ENCODE assay signal across 11 mouse cellular contexts in genomic region chr14:22759216-22759615, GRCm38 (mm10).
A peak's percentile ranks its signal among the peaks of the same experiment; 100 is the strongest.
DNase-seq lines count a peak whose midpoint lies in the region; ATAC-seq lines count a peak whose summit lies in the region.
"Had no signal": no experiment of that assay in that cellular context is flagged by ENCODE, and none has a peak within 500 bp of the region (broad histone marks: within the 10 kb centered on the region; RNA-seq: fewer than 3 reads in every experiment).

No protein-coding gene starts in this region.

- no peaks in the 10 kb centered on the region for H3K36me3 ChIP-seq in heart, embryonic 10.5 days
- no peaks in the 10 kb centered on the region for H3K36me3 ChIP-seq in kidney, embryonic 14.5 days (ENCODE audit: control insufficient read depth, insufficient read depth, low read length)
- H3K36me3 ChIP-seq: liver, embryonic 15.5 days; midbrain, embryonic 15.5 days had no signal

- H3K4me2 ChIP-seq in kidney, embryonic 14.5 days (replicated peaks; ENCODE audit: low read depth, low read length), result no peak overlapping the region
- H3K4me2 ChIP-seq: liver, embryonic 15.5 days; midbrain, embryonic 15.5 days had no signal

- H3K4me3 ChIP-seq in heart, embryonic 10.5 days, result no peak overlapping the region
- H3K4me3 ChIP-seq in kidney, embryonic 14.5 days (ENCODE audit: low read length), result no peak overlapping the region
- no peak overlapping the region for H3K4me3 ChIP-seq in brown adipose tissue, adult 24 weeks (ENCODE audit: insufficient read depth, low read depth, low read length)
- H3K4me3 ChIP-seq: liver, embryonic 15.5 days; midbrain, embryonic 15.5 days had no signal

- peaks cover 17% of the 10 kb centered on the region for H3K4me1 ChIP-seq in heart, embryonic 10.5 days
- peaks cover 16% of the 10 kb centered on the region for H3K4me1 ChIP-seq in kidney, embryonic 14.5 days (ENCODE audit: control insufficient read depth, insufficient read depth, low read length)
- H3K4me1 ChIP-seq in brown adipose tissue, adult 24 weeks (ENCODE audit: control insufficient read depth, insufficient read depth, insufficient read length, low read length), result peaks cover 10% of the 10 kb centered on the region
- H3K4me1 ChIP-seq: liver, embryonic 15.5 days; midbrain, embryonic 15.5 days had no signal

- H3K27me3 ChIP-seq in heart, embryonic 10.5 days (ENCODE audit: insufficient read depth, poor library complexity, severe bottlenecking), result no peaks in the 10 kb centered on the region
- H3K27me3 ChIP-seq in kidney, embryonic 14.5 days (ENCODE audit: control insufficient read depth, insufficient read depth, low read length), result no peaks in the 10 kb centered on the region
- H3K27me3 ChIP-seq: liver, embryonic 15.5 days; midbrain, embryonic 15.5 days had no signal

- no peaks in the 10 kb centered on the region for H3K9me3 ChIP-seq in heart, embryonic 10.5 days
- no peaks in the 10 kb centered on the region for H3K9me3 ChIP-seq in kidney, embryonic 14.5 days (ENCODE audit: control insufficient read depth, low read length)
- H3K9me3 ChIP-seq: liver, embryonic 15.5 days; midbrain, embryonic 15.5 days had no signal

- intact Hi-C loops in heart, postnatal 36 days (cut with DNase I), result no loop called here

- H3K27ac ChIP-seq in heart, embryonic 10.5 days, result peak overlapping the region; percentile 59; the same call in 1 of the 2 replicates
- peak overlapping the region; percentile 79 for H3K27ac ChIP-seq in kidney, embryonic 14.5 days (ENCODE audit: low read depth, low read length)
- H3K27ac ChIP-seq in brown adipose tissue, adult 24 weeks (replicated peaks; ENCODE audit: low read depth, low read length), result peak overlapping the region; percentile 85
- H3K27ac ChIP-seq: liver, embryonic 15.5 days; midbrain, embryonic 15.5 days had no signal

- DNase-seq in heart, embryonic 10.5 days (ENCODE audit: low spot score), result no peak
- DNase-seq in heart, postnatal 36 days, result no peak
- no peak for DNase-seq in kidney, adult 18-20 months
- peak; percentile 12 to 25 for DNase-seq in kidney, postnatal 36 days
- no peak for DNase-seq in layer of hippocampus, adult 9-11 months
- DNase-seq: cerebellum, postnatal 36 days had no signal

- ATAC-seq in kidney, embryonic 14.5 days (ENCODE audit: low FRiP score, low TSS enrichment), result no peak
- no peak for ATAC-seq in monocyte, adult 5-6 weeks (replicated peaks; ENCODE audit: insufficient number of reproducible peaks, low FRiP score, low TSS enrichment, poor library complexity, severe bottlenecking)
- ATAC-seq: midbrain, embryonic 15.5 days had no signal

- no peak overlapping the region for H3K9ac ChIP-seq in kidney, embryonic 14.5 days (ENCODE audit: low read depth, low read length)
- H3K9ac ChIP-seq: liver, embryonic 15.5 days; midbrain, embryonic 15.5 days had no signal

- WGBS in heart, embryonic 10.5 days, result 7% methylated on average over 2 of the region's 2 CpGs
- WGBS in kidney, embryonic 14.5 days, result 2% methylated on average over 2 of the region's 2 CpGs

Comparison
In these comparisons a context has a peak if more than half of its experiments do, and no peak if none do; other contexts are left out.
1. DNase-seq: peak in kidney, postnatal 36 days (2 of 2); none in heart, embryonic 10.5 days (single experiment), heart, postnatal 36 days (0 of 2), kidney, adult 18-20 months (single experiment) and layer of hippocampus, adult 9-11 months (single experiment).
2. Peak in every context shown above with its lines, with median percentiles within 50 percentile points of each other: H3K27ac ChIP-seq.